Mouse (Mus musculus): ENCODE results near the gene Atp1a2.

Atp1a2 gene

DNA sequence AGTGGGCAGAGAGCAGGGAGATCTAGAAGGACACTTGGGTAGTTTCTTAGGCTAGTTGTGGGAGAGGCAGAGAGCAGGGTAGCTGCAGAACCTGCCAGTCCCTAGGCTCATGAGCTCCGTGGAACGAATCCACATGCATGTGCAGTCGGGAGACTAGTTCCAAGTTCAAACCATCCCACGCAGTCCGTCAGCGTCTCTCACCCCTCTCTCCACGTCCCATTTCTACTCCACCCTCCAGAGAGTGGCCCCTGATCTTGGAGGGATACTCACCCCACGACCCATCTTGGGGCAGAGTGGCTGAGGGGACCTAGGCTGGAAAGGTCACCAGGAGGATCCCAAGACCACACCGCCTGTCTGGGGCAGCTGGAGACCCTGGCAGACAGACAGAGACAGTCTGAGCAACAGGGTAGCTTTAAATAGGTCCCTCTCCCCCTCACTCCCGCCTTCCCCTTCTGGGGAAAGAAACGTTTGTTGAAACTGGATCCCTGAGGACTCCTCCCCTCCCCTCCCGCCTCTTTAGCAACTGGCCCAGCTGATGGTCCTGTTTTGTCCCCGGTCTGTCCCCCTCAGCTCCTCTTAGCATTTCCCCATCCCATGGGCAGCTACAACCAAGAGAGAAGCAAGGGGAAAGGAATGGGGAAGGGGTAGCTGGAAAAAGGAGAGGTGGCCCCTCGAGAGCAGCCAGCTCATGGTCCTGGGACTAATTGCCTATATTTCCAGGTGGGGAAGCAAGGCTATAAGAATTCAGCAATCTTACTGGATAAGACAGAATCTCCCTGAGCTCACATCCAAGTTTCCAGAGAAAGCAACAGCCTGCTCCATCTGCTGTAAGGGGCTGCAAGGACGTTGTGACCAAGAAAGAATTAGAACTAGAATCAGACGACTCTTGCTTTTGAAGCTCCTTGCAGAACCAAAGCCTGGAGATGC lies at the start of gene Atp1a2:
TSS of gene Atp1a2 (minus strand) at position 454 of the 927 bp plus-strand sequence.
- no peak for DNase-seq (ENCODE audit: low spot score)

DNA sequence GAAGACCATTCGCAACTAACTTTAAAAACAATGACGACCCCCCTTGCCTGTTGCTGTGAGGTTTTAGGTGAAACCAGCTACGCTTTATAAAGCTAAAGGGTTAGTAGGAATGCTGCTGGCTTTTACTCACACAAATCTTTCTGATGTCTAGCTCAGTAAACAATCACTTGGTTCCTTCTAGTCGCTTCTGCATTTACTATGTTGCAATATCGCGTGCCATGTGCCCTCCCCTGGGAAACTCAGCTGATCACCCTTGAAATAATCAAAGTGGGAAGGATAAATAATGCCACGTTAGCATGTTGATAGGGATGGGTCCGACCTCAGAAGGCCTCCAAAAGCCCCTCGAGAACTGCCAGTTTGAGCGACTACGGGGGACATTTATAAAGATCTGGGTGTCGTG lies 49.5 kb upstream of the Atp1a2 start:
- DNase-seq (ENCODE audit: low spot score) = no peak

DNA sequence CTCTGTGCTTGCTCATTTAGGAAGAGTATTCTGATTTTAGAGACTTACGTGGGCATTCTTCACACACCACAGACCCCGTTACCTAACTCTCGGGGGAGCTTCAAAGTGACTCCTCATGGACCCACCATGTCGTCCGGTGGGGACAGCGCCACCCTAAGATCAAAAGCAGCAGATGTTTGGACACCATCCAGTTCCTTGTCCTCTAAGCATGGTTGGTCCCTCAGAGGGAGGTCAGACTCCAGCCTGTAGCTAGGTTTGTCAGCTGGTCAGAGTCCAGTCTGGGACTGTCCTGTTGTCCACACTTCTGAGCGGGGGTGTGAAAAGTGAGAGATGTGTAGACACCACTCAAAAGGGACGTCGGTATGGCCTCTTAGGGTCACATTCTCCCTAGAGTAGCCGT lies 48.8 kb upstream of the Atp1a2 start:
- no peak for DNase-seq (ENCODE audit: low spot score)

DNA sequence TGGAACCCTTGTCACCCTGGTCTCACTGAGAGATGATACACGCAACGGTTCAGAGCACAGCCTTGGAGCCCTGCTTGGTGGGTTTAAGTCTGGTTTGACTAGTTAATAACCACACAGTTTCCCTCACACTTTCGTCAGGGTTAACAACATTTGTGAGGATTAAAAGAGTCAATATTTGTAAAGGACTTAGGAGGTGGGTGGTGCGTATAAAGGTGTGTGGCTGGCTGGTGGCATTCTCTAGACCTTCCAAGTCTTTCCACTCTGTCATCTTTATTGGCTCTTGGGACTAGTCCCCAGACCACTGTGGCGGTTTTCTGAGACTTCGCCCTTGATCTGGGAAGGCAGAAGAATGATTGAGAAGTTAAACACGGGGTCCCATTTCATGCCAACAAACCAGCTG lies 47.0 kb upstream of the Atp1a2 start:
- no peak for DNase-seq (ENCODE audit: low spot score)

DNA sequence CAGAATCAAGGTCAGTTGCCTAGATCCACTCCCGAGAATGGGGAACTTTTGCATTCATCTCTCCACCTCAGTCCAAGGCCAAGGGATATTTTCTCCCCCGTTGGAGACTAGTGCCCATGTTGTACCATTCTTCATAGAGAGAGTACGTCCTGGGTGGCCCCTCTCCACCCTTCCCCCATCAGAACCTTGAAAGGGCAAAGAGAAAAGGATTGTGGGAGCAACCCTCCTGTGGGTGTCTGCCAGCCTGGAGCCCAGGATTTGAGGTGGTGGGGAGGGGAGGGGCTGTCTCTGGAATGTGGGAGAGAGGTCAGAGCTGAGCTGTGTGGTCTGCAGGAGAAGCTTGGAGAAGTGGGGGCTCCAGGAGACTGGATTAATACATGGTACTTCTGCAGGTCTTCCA lies 46.0 kb upstream of the Atp1a2 start:
- no peak for DNase-seq (ENCODE audit: low spot score)

DNA sequence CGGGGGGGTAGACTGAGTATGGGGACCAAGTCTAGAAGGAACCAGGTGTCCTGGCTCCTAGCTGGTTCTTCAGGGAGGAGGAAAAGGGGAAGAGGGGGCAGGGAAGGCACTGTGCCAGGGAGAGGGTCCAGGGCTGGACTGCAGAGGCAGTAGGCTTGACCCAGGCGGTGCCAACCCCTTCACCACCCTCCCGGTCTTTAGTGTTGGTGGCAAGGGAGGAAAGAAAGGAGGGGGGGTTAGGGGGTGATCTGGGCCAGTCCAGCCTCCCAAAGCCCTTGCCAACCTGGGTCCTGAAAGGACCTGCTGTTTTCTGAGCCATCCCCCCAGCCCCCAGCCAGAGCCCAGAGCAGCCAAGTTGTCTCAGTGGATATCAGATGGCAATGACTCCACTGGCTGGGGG lies 44.9 kb upstream of the Atp1a2 start:
- DNase-seq (ENCODE audit: low spot score) = no peak

DNA sequence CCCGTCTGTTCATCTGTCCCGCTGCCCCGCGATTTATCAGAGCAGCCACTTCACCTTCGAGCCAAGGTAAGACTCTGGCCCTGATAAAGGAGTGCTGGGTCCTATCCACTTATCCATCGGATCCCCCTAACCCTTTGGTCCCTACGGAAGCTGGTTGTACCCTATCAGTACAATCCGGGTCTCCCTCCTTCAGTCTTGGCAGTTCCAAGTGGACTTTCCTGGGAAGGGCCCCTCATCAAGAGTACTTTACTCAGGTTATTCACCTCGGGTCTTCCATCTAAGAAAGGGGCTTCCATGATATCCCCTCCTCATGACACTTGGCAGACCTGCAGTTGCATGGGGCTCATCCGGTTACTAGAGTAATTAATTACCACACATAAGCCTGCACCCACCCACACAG lies 43.5 kb upstream of the Atp1a2 start:
- DNase-seq (ENCODE audit: low spot score) = no peak

DNA sequence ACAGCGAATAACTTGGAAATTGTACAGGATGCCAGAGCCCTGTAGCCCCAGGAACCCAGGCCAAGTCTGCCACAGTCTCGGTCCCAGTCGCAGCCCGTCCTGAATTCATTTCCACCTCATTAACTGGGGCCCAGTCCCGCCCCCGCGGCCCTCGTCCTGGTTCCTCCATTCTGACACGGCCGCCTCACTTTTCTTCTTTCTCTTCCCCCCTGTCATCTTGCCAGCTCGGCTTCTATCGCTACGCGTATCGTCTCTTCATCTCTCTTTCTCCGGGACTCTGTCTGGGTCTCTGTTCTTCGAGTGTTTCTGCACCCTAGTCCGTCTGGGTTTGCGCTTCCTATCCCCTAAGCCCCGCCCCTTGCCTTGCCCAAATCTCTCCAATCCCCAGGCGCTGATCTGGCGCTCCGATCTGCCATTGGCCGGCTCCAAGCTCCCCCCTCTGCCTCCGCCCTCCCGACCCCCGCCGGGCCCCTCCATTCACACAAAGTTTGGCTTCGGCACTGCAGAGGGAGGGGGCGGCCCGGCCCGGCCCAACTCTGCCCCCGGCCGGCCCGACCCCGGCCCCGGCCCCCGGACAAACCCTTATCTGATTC lies 43.0 kb upstream of the Atp1a2 start, which contains the start of gene Kcnj10:
TSS of gene Kcnj10 (plus strand) at position 482 of the 593 bp plus-strand sequence.
- DNase-seq (ENCODE audit: low spot score) = peak; percentile 54

DNA sequence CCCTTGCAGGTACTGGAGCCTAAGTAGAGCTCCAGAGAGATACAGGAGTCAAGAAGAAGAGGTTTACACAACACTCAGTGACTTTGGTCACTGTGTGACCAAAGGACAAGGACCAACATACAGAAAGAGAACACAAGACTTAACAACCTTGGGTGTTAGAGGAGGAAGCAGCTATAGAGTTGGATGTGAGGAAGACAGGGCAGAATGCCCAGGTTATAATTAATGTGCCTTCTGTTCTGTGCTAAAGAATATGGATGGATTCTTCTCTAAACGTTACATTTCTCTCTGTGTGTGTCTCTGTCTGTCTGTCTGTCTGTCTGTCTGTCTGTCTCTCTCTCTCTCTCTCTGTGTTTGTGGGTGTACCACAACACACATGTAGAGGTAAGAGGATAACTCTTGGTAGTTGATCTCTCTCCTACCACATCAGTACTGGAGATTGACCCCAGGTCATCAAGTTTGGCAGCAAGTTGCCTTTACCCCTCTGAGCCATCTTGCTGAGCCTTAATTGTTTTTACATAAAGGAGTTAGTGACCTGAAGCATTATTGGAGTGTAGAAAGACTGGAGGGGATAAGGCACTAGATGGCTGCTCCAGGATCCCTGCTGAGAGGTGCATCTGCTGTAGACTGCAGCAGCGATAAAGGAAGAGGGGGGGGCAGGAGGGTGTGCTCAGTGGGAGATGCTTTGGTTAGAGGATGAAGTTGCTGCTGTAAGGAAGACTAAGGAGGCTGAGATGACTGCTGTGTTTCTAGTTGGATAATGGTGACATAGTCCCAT lies 39.7 kb upstream of the Atp1a2 start:
- DNase-seq (ENCODE audit: low spot score) = no peak

DNA sequence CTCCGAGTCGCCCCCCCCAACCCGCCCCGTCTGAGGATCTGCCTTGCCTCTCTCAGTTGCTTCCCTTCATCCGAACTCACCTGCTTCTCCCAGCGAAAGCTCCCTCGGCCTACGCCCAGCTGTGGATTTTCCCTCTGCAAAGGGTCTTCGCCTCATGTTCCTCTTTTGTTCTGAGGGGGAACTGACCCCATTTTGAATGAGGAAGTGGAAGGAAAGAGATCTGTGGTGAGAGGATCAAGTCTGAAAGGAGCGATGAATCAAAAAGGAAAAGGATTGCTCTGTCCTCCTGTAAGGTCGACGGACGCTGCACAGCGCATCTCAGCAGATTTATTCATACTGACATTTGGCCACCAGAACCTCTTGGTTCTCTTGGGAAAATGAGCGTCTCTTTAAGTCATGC lies 37.9 kb upstream of the Atp1a2 start:
- no peak for DNase-seq (ENCODE audit: low spot score)

DNA sequence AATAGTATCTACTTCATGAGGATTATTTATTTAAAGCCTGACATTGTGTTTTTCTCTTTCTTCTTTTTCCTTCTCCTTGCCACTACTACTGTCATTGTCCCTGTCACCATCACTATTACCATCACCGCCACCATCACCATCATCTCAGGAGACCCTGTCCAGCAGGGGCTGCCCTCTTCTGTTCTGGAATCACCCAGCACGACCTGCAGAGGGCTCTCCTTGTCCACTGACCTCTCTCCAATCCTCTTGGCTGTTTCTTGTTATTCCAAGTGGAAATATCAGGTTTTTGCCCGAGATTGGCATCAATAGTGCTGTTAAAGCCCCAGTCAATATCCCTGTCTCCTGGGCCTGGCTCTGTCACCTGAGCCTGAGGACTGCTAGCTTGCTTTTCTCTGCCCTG lies 35.6 kb upstream of the Atp1a2 start:
- DNase-seq (ENCODE audit: low spot score) = no peak

DNA sequence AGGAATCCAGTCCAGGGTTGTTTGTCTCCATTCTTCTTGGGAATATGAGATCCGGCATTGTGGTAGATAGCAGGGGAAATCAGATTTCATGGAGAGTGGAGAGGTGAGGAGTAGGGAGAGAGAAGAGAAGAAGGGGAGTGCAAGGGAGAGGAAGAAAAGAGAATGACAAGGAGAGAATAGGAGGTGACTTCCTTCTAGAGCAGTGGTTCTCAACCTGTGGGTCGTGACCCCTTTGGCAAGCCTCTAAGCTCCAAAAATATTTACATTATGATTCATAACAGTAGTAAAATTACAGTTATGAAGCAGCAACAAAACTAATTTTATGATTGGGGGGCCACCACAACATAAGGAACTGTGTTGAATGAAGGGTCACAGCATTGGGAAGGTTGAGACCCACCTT lies 35.1 kb upstream of the Atp1a2 start:
- DNase-seq (ENCODE audit: low spot score) = no peak

DNA sequence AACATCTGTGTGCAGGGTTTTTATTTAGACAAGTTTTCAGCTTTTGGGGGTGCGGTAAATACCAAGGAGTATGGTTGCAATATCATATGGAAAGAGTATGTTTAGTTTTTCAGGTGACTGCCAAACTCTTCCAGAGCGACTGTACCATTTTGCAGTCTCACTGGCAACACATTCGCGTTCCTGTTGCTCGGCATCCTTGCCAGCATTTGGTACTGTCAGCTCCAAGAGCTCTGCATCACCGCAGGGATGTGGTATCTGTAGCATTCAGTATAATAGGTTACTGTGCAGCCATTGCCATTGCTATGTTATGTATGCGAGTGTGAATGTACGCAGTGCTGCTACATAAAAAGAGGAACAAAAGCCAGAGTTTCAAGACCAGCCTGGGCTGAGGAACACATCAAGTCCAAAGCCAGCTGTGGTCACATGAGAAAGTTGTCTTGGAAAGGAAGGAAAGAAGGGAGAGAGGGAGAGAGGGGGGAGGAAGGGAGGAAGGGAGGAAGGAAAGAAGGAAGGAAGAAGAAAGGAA lies 33.6 kb upstream of the Atp1a2 start:
- DNase-seq (ENCODE audit: low spot score) = no peak

DNA sequence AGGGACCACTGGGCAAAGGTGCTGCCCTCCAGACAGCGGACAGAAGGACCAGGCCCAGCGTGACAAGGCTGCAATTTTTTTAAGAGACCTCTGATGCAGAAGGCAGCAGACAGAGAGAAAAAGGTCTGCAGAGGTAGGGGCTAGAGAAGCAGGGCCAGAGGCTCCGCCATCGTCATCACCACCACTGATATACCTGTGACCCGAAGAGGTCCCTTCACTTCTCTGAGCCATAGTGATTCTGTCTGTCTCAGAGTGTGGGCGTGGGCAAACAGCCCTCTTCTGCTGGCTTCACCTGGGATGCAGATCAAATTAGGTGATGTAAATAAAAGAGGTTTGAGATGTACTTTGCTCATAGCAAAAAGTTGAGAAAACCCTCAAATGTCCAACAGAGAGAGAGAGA lies 31.8 kb upstream of the Atp1a2 start:
- no peak for DNase-seq (ENCODE audit: low spot score)

DNA sequence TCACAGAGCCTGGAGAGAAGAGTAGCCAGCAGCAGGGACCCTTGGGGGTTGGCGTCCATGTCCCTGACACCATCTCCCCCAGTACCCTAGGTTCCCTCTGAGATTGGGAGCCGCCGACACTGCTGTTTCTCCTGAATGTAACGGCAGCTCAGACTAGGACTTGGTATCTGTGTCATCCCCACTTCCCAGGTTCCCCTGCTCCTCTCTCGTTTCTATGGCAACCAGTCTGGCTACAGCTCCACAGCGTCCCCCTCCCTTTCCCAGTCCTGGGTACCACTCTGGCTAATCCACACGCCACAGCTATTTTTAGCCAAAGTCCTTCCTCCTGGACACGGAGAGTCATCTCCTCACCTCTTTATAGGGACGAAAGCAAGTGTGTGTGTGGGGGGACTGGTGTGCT lies 31.3 kb upstream of the Atp1a2 start, which contains the start of gene Kcnj9:
TSS of gene Kcnj9 (minus strand) at position 188 of the 400 bp plus-strand sequence.
- no peak for DNase-seq (ENCODE audit: low spot score)

DNA sequence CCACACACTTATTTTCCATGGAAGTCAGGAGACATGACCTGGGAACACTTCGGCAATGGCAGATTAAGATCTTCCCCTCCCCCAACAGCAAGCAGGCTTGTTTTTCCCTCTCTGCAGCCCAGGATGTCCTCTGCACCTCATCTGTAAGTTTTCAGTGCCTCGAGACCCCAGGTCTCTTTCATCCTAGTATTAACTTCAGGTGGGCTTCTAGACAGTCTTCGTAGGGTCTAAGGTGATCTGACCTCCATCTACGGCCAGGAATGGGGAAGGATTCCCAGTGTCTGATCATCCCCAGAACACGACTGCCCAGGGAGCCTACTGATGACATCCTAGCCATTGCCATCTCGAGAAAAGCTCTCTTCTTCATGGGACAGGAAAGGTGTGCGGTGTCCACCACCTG lies 30.6 kb upstream of the Atp1a2 start:
- no peak for DNase-seq (ENCODE audit: low spot score)

DNA sequence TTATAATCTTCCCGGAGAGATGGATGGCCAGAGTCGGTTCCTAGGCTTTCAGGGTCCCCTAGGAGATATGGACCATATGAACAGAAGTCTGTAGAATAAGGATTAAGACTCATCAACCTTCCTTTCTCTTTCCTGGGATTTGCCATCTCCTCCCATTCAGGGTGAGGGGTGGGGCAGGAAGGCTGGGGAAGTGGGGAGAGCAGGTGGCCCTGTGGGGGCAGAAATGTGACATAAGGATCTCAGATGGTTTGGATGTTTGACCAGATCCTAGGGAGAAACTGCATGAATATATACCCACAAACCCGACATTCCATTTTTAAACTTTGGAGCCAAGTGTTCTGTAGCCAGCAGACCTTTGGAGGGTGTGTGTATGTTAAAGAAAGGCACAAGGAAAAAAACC lies 30.2 kb upstream of the Atp1a2 start:
- no peak for DNase-seq (ENCODE audit: low spot score)

DNA sequence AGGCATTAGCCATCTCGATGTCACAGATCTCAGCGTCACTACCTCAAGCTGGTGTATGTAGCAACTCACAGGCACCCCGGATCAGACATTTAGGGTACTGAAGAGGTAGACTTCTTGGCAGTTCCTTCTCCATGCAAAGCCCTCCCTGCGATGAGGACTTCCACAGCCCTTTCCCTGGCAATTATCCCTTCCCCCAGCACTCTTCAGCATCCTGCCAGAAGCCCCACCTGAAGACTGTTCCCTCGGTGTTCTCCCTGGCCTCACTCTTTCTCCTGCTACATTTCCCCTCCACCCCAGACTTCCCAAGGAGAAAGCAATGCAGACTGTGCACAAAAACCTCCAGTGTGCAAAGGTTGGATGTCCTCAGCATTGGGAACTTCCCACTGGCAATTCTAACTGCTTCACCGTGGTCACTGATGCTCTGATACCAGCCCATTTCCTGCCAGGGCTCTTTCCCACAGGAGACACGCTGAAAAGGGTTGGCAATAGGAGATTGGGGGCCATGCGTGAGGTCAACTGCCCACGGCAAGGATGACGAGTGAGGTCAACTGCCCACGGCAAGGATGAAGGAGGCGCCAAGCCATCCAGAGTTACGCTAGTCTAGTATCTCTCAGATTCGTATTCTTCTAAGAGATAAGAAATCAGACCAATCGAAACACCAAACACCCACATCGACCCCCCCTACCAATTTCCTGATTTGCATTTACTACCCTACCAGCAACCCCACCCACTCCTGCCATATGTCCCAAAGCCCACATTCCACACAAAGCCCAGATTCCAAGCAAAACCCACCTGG lies 29.5 kb upstream of the Atp1a2 start:
- no peak for DNase-seq (ENCODE audit: low spot score)

DNA sequence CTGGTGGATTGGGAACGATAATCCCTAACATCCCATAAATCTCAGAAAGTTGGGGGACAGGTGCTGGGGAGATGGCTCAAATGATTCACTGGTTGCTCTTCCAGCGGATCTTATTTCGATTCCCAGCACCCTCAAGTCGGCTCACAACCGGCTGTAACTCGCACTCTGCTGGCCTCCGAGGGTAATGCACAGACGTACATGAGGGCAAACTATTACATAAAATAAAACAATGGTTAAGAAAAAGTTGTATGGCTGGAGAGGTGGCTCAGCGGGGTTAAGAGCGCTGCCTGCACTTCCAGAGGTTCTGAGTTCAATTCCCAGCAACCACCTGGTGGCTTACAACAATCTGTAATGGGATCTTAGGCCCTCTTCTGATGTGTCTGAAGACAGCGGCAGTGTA lies 28.8 kb upstream of the Atp1a2 start:
- no peak for DNase-seq (ENCODE audit: low spot score)

DNA sequence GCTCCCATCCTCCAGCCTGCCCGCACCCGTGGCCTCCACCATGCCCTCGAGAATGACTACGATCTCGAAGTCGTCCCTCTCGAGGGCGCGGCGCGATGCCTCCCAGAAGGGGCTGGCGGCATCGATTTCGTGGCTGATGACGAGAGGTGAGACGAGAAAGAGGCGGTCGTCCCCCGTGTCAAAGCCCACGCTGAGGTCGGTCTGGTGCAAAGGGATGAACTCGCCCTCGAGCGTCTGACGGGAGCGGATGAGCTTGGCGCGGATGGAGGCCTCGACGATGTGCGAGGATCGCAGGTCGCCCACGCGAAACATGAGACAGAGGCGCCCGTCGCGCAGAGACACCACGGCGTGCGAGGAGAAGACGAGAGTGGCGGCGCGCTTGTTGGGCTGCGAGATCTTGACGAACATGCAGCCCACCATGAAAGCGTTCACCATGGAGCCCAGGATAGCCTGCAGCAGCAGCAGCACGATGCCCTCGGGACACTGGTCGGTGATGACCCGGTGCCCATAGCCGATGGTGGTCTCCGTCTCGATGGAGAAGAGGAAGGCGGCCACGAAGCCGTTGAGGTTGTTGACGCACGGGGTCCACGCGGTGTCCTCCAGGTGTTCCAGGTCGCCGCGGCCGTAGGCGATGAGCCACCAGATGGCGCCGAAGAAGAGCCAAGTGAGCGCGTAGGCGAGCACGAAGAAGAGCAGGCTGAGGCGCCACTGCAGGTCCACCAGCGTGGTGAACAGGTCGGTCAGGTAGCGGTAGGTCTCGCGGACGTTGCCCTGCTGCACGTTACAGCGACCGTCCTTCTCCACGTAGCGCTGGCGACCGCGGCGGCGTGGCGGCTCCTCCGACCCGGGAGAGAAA lies 28.0 kb upstream of the Atp1a2 start:
- DNase-seq (ENCODE audit: low spot score) = no peak

DNA sequence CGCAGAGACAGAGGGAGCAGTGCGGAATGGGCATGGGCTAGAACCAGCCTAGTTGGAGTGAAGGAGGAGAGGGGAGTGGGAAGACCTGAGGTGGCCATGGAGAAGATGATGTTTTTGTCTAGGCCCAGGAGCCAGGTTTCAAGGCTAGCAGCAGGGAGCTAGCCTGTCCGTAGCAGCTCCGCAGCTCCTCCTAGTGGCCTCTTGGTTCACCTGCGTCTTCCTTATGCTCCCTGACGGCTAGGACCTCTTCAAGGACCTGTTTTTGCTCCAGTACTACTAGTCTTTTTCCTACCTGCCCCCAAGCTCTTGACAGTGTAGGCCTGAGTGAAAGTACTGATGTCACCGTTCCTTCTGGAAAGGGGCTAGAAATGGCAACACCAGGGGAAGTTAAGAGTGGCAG lies 26.9 kb upstream of the Atp1a2 start:
- peak; percentile 53 for DNase-seq (ENCODE audit: low spot score)

Measured in ovary, adult 18-20 months (tissue).